Mouse (Mus musculus) layer of hippocampus, adult 18-20 months (tissue): ENCODE measurements around the gene Rasgrf1. TPM values are rescaled to one million over a fixed set of nuclear protein-coding genes. Genes with fewer than 3 reads are reported as not detected.

ENCODE experiments used
- total RNA-seq, 2 experiments: library from RNA; stranded (reverse); gene quantifications; 2 replicates each; pipeline ENCODE4 v1.2.3; 2021

Rasgrf1 gene
- total RNA-seq, 2 experiments from 2014 or later = 523 to 556 TPM

Other genes with a start within 250 kb of the Rasgrf1 start
- gene Tmed3, start 204.8 kb upstream of the Rasgrf1 start, total RNA-seq = 10 to 100 TPM; 25.6 to 35.3 TPM
- gene Ankrd34c, start 171.4 kb upstream of the Rasgrf1 start, total RNA-seq = 1 to 10 TPM; 1.5 to 1.7 TPM
- gene Ctsh, start 144.2 kb downstream of the Rasgrf1 start, total RNA-seq = 10 to 100 TPM; 13.5 to 15.9 TPM
- 100 to 1,000 TPM; 441 to 446 TPM for gene Morf4l1, start 204.9 kb downstream of the Rasgrf1 start, total RNA-seq